Mouse (Mus musculus) stomach, postnatal 0 days (tissue): Measurements from ENCODE around the gene Pspn.

Source experiments
- CTCF ChIP-seq: IDR thresholded peaks from 2 replicates; pipeline ENCODE4 v1.5.1; 2016; ENCODE audit warnings: antibody characterized with exemption, low read depth, mild to moderate bottlenecking, moderate library complexity
- EP300 ChIP-seq: optimal IDR thresholded peaks from 2 replicates; pipeline ENCODE3; 2016; ENCODE audit warnings: antibody characterized with exemption

- no peak for TF ChIP-seq CTCF
- TF ChIP-seq EP300: no peak
Measured at GRCm38 (mm10) chr17:56974708-56975240, 25.0 kb downstream of the Pspn start.
